Mouse (Mus musculus) frontal cortex, adult 2 months (tissue): ENCODE data around the gene 4931406P16Rik. TPM values are rescaled to one million over a fixed set of nuclear protein-coding genes. Genes with fewer than 3 reads are reported as not detected.
"Not testable (repeated sequence)": the region's sequence is repeated elsewhere in the genome, so short reads cannot be mapped to it uniquely, and the experiment has no call there.

Experiments
- DNase-seq, 2 experiments: peaks; one replicate each; pipeline ENCODE4 v3.0.0; 2022; ENCODE audit warnings: low spot score in 1 of 2; ENCODE audit errors: extremely low spot score in 1 of 2
- polyA plus RNA-seq: library from polyadenylated mRNA; depleted of rRNA; stranded (reverse); fragments of >200 nt; gene quantifications from 2 replicates; pipeline ENCODE4 v1.2.3, GENCODE M21; 2012; rRNA removed

4931406P16Rik gene
- polyA plus RNA-seq, 1 experiment: 32.3 TPM

DNA sequence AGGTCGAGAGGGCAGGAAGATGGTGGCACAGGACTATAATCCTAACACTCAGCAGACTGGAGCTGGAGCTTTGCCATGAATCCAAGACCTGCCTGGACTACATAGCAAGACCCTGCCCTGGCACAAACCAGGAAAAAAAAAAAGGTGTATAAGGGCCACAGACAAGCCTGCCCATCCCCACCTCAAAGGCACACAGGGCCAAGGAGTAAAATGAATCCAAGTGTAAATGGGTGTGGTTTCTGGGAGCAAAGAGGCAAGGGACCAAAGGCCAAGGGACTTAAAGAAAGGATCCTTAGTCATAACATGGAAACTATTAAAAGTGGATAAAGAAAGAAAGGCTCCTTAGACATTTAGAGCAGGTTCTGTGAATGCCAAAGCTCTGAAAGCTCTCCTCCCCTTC lies 94.9 kb downstream of the 4931406P16Rik start:
- no peak for DNase-seq

DNA sequence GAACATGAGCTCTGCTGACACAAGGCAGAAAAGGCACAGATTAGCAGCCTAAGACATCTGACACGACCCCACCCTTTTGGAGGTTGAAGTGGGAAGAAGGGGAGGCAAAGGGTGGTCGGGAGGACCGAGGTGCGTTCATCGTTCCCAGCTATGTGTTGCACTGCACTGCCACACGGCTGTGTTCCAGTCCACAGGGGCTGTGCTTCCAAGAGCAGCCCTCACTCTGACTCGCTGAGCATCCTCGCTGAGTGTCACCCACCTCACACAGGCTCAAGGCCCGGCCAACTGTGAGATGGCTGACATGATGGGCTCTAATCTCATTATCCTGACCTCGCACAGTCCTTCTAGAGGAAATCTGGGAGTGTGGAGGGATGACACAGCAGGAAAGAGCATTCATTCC lies 96.9 kb downstream of the 4931406P16Rik start:
- DNase-seq: no peak

- no peak for DNase-seq
Measured at GRCm38 (mm10) chr7:34215481-34215880, 97.9 kb downstream of the 4931406P16Rik start.

- DNase-seq: no peak
Measured at GRCm38 (mm10) chr7:34214644-34215043, 98.7 kb downstream of the 4931406P16Rik start.

DNA sequence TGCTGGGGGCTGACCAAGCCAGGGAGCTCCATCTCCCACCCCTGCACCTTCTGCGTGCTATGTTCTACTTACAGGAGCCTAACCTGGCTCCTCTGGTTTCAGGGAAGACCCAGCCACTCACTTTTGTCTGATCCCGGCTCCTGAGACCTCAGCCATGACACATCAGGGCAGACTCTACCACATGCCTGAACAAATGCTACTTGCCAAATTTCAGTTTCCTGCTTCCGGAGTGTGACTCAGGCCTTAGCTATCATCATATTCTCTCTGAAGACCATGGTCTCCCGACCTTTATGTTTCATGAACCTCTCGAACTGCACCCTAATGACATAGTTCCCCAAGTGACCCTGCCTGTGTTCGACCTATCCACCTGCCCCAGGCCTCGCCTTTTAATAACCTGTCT lies 100.1 kb downstream of the 4931406P16Rik start:
- DNase-seq: no peak

DNA sequence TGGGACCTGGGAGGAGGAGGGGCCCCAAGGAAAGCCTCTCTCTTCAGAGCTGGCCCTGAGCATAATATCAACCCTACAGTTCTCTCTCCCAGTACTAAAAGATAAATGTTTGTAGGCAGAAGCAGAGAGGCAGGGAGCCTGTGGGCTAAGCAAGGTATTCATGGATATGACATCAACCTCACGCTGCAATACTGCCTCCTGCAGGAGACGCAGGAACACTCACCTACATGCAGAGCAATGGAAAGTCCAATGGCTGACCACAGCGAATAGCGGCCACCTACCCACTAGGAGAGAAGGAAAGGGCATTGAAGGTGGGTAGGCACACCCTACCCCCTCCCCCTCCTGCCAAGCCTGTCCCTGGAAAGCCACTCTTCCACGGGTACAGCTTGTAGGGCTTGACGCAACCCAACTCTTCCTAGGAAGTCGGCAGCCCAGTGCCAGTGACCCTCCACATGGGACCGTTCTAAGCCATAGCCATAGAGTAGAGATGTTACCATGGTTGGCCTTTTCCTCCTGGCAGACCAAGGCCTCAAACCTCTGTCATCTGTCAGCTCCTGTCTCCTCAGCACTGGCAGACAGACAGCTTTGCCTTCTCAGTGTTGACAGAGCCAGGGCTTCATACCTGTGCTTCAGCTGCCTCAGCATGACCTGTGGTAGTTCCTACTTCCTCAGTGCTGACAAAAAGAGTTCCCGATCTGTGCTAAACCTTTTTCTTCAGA lies 105.2 kb downstream of the 4931406P16Rik start:
- DNase-seq: no peak

- DNase-seq: no peak
Measured at GRCm38 (mm10) chr7:34206331-34206730, 107.0 kb downstream of the 4931406P16Rik start.

GRCm38 (mm10) chr7:34202147-34202546 lies 111.2 kb downstream of the 4931406P16Rik start:
- DNase-seq: not testable (repeated sequence)

- DNase-seq: no peak
Measured at GRCm38 (mm10) chr7:34200829-34201228, 112.5 kb downstream of the 4931406P16Rik start.

DNA sequence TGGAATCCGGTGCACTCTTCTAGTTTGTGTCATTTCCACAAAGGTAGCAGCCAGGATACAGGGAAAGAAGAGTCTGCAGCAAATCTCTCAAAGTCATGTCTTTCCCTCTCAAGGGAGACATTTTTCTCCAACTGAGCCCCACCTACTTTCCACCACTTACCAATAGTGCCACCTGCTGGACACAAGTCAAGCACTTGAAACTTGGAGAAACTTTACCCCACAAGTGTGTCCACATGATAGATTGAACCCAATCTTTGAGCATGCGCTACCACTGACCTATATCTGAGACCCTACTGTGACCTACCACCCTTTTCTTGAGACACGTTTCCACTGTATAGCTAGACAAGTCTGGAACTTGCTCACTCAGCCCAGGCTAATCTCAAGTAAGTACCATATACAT lies 115.0 kb downstream of the 4931406P16Rik start:
- peak in 1 of 2 experiments; percentile 25 for DNase-seq

DNA sequence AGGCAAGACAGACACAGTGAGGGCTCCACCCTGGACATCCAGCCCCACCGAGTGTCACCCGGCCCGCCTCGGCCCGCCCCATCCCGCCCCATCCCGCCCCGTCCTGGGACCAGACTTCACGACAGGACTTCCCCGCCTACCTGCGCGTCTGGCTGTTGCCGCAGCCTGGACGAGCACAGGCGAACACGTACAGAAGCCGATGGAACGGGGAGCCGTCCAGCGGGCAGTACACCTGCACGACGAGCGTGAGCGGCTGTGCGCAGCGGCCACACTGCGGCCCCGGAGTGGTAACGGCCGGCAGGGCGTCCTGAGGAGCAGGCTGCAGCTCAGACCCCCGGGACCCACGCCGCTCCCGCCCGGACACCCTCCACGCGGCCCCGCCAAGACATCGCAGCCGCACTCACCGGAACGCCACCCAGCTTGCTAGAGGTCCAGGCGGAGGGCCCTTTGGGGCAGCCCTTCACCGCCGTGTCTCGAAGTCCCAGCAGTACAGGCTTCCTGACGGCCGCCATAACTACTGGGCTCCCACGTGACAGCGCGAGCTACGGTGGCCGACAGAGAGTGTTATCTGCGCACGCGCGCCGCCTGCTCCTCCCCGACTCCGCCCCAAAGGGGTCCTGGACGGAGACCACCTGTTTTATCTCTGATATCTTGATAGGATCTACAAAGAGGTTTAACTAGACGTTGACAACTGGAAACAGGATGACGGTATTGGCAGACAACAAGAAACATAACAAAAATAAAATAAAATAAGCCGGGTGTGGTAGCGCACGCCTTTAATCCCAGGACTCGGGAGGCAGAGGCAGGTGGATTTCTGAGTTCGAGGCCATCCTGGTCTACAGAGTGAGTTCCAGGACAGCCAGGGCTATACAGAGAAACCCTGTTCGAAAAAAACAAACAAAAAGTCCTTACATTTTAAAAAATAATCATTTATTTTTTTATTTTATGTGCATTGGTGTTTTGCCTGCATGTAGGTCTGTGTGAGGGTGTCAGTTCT lies 116.9 kb downstream of the 4931406P16Rik start, which contains the start of gene Pdcd2l:
TSS of gene Pdcd2l (minus strand) at position 530 of the 997 bp plus-strand sequence.
- peak; percentile 84 to 95 for DNase-seq

DNA sequence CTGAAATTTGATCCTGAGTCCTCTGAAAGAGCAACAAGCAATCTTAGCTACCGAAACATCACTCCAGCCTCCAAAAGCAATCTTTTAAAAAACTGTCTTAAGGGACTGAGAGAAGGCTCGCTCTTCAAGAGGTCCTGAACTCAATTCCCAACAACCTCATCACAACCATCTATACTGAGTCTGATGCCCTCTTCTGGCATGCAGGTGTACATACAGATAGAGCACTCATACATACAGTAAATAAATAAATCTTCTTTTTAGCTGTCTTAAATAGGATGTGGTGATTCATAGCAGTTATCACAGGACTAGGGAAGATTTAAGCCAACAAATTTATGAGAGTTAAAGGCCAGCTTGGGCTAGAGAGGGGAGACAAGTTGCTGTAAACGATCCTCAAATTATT lies 117.7 kb downstream of the 4931406P16Rik start:
- DNase-seq: no peak

- DNase-seq: no peak
Measured at GRCm38 (mm10) chr7:34192825-34193224, 120.5 kb downstream of the 4931406P16Rik start.

DNA sequence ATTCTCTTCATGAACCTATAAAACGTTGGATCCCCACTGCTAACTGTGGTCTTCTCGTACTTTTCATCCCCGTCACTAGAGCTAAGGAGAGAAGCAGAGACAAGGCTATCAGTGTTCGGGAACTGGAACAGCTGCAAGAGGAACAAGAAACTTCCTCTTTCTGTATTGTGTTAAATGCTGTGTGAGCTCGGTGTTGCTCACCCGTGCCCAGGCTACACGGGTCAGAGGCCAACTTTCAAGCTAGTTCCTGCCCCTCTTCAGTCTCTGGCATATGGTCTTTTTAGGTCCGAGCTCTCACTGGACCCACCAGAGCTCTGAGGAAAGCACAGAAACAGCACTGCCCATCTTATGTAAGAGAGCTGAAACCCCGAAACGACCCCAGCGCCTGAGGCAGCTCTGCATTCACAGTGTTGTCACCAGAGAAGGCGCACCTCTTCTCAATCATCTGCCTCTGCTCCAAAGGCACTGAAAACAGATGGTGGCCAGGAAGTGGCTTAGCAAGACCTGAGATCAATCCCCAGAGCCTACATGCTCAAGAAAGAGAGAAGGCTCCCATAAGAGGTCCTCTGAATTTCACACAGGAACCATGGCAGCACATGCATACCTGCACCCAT lies 123.9 kb downstream of the 4931406P16Rik start:
- DNase-seq: no peak

Other genes starting within 250 kb of the 4931406P16Rik start
- not detected in 2 replicates for gene Scgb1b30, start 218.1 kb downstream of the 4931406P16Rik start, polyA plus RNA-seq
- 14.1 and 16.3 TPM in 2 replicates for gene Wtip, start 180.3 kb downstream of the 4931406P16Rik start, polyA plus RNA-seq
- 106 and 116 TPM in 2 replicates for gene Uba2, start 144.0 kb downstream of the 4931406P16Rik start, polyA plus RNA-seq
- gene Pdcd2l, start 116.9 kb downstream of the 4931406P16Rik start, polyA plus RNA-seq: 29.9 and 31.1 TPM in 2 replicates
- 771 and 776 TPM in 2 replicates for gene Gpi1, start 83.2 kb downstream of the 4931406P16Rik start, polyA plus RNA-seq
- not detected in 2 replicates for gene Gm6096, start 62.5 kb downstream of the 4931406P16Rik start, polyA plus RNA-seq
- gene Lsm14a, start 79.8 kb upstream of the 4931406P16Rik start, polyA plus RNA-seq: 49.2 and 49.5 TPM in 2 replicates